Mouse (Mus musculus) leukemia stem cell, adult 10-12 weeks (primary cell): ENCODE results near the gene Gzme. TPM values are rescaled to one million over a fixed set of nuclear protein-coding genes. Genes with fewer than 3 reads are reported as not detected.

ENCODE experiments used
- polyA plus RNA-seq: library from polyadenylated mRNA; stranded (reverse); fragments of >175 nt; gene quantifications from 2 replicates; pipeline ENCODE4 v1.2.3, GENCODE M21; 2012; ENCODE audit warnings: low replicate concordance

Gzme gene
- not detected in 2 replicates for polyA plus RNA-seq

GRCm38 (mm10) chr14:56120525-56120924, at the start of gene Gzme:
Gene Gzme, minus strand, starts transcription at chr14:56120625.

GRCm38 (mm10) chr14:56159479-56159878, 39.1 kb upstream of the Gzme start, which contains the start of gene Gzmg:
Gene Gzmg, minus strand, starts transcription at chr14:56159579.

DNA sequence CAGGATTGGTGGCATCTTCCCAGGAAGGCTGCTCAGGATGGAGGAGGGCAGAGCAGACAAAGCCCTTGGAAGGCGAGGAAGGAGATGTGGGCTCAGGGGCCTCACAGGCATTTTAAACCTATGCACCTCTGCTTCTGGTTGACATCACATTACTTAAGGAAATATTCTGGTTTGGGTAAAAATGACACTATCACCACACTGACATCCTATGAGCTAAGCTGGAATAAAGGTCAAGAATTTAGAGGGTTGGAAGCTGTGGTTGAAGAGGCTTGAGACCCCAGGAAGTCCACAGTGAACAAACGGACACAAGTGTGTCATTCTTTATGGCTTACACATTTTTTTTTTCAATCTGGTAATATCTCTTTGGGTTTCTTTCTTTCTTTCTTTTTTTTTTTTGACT, 12.1 kb upstream of the Gzme start, which contains the start of gene Gzmd:
Gzmd (minus strand) TSS at position 101 of the 400 bp plus-strand sequence.

GRCm38 (mm10) chr14:56102386-56102785, 18.0 kb downstream of the Gzme start, which contains the start of gene Ctsg:
Gene Ctsg, minus strand, starts transcription at chr14:56102574.

GRCm38 (mm10) chr14:56085167-56085566, 35.3 kb downstream of the Gzme start, which contains the start of gene Mcpt8:
Gene Mcpt8, minus strand, starts transcription at chr14:56085273.

Other genes with a start within 250 kb of the Gzme start
- not detected in 2 replicates for gene Cbln3, start 236.2 kb downstream of the Gzme start, polyA plus RNA-seq
- gene Khnyn, start 235.7 kb downstream of the Gzme start, polyA plus RNA-seq = 8.0 and 11.3 TPM in 2 replicates
- gene Sdr39u1, start 220.3 kb downstream of the Gzme start, polyA plus RNA-seq = 7.5 and 10.8 TPM in 2 replicates
- gene Cma1, start 175.9 kb downstream of the Gzme start, polyA plus RNA-seq = 0.23 and 0.34 TPM in 2 replicates
- not detected in 2 replicates for gene Cma2, start 169.6 kb downstream of the Gzme start, polyA plus RNA-seq
- 0.35 TPM in 1 of 2 replicates, not detected in the other for gene Mcpt1, start 102.7 kb downstream of the Gzme start, polyA plus RNA-seq
- not detected in 2 replicates for gene Mcpt9, start 90.1 kb downstream of the Gzme start, polyA plus RNA-seq
- gene Mcpt2, start 78.6 kb downstream of the Gzme start, polyA plus RNA-seq = not detected in 2 replicates
- gene Mcpt4, start 58.3 kb downstream of the Gzme start, polyA plus RNA-seq = 0.75 TPM in 1 of 2 replicates, not detected in the other
- gene Mcpt8, start 35.4 kb downstream of the Gzme start, polyA plus RNA-seq = 0.30 and 0.51 TPM in 2 replicates
- gene Ctsg, start 18.1 kb downstream of the Gzme start, polyA plus RNA-seq = 0.55 and 0.97 TPM in 2 replicates
- gene Gzmd, start 12.0 kb upstream of the Gzme start, polyA plus RNA-seq = not detected in 2 replicates
- gene Gzmg, start 39.0 kb upstream of the Gzme start, polyA plus RNA-seq = not detected in 2 replicates
- gene Gzmn, start 54.0 kb upstream of the Gzme start, polyA plus RNA-seq = not detected in 2 replicates
- gene Gzmf, start 90.8 kb upstream of the Gzme start, polyA plus RNA-seq = not detected in 2 replicates
- gene Gzmc, start 114.0 kb upstream of the Gzme start, polyA plus RNA-seq = not detected in 2 replicates
- 0.20 and 0.52 TPM in 2 replicates for gene Gzmb, start 141.6 kb upstream of the Gzme start, polyA plus RNA-seq
- gene Atp12a, start 244.4 kb upstream of the Gzme start, polyA plus RNA-seq = not detected in 2 replicates